Mouse (Mus musculus): ENCODE measurements around the gene Rlbp1.

The Rlbp1 gene

DNA sequence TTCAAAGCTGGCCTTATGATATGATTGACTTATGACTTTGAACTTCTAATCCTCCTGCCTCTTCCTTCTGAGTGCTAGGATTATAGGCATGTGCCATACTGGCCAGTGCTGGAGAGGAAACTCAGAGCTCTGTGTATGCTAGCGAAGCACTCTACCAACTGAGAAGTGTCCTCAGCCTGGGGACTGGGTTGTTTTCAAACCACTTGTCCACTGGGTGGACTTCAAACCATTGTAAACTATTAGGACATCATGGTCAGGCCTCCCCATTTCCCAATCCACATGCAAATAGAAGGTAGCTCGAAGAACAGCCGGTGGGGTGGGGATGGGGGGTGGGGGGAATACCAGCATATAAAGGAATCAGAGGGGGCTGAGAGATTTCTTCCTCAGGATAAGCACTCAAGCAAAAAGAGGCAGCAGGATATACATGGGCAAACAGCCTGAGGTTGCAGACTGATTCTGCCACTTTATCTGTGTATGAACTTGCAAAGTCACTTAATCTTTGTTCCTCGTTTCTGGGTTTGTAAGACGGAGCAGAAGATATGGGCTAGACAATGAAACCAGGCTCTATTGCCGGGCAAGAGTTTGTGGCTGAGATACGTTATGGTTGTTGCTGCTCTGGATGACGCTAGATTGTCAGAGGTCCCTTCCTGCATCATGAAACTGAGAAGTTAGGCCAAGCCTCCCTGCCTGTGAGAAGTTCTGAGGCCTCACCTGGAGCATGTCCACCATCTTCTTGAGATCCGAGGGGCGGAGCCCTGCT lies 10.2 kb downstream of the Rlbp1 start:
- DNase-seq (ENCODE audit: low spot score) = no peak

DNA sequence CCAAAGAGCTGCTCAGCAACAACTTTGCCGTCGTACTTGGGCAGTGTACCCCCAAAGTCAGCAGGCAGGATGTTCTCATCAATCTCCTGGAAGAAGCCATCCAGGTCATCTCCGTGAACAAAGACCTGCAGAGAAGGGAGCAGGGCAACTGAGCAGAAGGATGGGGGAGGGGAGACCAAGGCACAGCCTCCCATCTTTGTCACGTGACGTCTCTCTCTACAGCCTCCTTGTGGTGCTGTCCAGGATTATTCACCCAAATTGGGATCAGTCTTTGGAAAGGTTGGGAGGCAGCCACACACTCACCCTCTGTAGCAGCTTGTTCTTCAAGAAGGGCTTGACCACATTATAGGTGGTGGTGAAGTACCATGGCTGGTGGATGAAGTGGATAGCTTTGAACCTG lies 11.3 kb downstream of the Rlbp1 start:
- no peak for DNase-seq (ENCODE audit: low spot score)

DNA sequence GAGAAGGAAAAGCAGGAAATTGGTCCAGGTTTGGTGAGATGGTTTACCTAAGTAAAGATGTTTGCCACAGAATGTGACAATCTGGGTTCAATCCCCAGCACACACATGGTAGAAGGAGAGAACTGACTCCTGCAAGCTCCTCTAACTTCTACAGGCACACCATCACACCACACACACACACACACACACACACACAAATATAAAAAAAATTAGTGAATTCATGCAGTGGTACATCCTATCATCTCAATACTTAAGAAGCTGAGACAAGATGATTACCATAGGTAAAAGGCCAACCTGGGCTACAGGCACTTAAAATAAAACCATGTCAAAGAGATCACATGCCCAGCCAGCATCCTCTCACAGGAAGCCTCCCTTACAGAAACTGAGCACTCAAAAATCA lies 12.8 kb downstream of the Rlbp1 start:
- DNase-seq (ENCODE audit: low spot score) = no peak

DNA sequence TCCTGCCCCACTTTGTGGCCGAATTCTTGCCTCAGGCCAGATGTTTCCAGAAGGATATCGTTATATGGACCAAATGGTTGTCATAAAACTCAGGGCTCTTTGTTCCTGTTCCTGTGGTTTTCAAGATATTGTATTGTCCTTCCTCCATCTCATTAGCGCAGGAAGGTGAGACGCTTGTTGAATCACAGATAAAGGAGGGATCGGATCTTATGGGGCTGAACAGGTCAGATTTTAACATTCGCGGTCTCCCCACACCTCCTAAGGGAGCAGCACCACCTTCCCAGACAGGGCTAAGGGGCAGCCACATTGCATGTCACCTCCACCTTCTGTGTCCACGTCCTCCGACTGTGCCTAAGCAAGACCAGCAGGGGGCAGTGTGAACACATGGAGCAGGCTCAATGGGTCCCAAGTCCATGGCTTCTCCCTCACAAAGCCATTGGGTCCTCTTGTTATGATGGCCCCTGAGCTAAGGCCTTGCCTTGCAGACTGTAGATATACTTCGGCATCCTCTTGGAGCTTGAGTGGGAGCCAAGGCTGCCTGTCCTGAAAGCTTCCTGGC lies 15.4 kb downstream of the Rlbp1 start:
- peak; percentile 93 for DNase-seq (ENCODE audit: low spot score)

DNA sequence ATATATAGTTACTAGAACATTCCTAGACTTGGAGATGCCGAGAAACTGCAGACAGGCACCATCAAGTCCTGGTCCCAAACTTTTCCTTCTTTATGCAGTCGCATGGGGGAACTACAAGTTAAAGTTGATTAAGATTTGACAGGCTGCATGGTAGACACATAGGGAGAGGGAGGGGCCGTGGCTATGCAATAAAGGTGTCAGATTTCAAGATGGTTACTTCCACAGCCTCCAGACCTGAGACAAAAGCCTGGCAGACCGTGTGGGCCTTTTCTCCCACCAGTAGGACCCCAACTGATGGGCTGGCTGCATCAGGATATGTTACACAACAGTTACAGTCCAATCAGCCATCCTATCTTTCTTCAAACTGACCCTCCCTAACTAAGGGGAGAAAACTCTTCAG lies 17.4 kb downstream of the Rlbp1 start:
- DNase-seq (ENCODE audit: low spot score) = no peak

DNA sequence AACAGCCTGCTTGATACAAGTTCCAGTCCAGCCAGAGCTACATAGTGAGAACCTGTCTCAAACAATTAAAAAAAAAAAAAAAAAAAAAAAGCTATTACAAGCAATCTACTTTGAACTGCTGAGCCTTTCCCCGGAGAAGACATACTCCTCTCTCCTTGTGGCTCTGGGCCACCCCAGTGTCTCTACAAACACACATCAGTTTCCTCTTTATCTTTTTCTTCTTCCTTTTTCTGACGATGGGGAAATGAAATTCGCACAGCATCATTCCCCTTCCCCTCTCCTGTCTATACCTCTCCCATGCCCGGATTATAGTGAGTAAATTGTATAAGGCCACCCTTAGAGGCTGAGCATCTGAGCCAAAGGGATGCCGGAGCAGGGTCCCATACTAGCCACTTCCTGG lies 18.2 kb downstream of the Rlbp1 start:
- no peak for DNase-seq (ENCODE audit: low spot score)

DNA sequence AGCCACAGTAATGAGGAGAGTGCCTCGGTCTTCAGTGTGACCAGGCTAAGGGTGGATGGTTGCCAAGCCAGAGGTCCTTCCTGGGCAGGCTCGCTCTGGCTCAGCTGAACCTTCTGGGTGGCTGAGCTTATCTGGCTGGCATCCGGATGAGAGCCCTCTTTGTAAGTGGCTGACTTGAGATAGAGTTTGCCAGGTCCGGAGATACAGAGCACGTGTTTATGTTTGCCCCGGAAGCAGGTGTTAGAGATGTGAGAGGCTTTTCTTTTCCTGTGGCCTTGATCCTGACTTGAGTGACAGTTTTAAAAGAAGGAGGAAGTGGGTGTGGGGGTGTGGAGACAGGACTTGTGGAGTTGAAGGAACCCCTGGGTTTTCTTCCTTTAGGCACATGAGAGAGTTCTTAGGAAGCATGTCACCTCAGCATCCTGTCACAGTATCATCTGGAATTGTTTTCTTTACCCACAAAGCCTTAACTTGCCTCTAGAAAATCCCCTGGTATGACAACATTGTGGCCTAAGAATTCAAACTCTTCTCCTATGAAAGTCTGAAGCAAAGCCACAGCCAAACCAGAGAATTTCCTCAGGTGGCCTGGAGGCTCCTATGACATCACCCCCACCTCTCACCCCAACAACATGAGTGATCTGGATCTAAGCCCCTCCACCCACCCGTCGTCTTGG lies 23.3 kb downstream of the Rlbp1 start:
- DNase-seq (ENCODE audit: low spot score) = no peak

DNA sequence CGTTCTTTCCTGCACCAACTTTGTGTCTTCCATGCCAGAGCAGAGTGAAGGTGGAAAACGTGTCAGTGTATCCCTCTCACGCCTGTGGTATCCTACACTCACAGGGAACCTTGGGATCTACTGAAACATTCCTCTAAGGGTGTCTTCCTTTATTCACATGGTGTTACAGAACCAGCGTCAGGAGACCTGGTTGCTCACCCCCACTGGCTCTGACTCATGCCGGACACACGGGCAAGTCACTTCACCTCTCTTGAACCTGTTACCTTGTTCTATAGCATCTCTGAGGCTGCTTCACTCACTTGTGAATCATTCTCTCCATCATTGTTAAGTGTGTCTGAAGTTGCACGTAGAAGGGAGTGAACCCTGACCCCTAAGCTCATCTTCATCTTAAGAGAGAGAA lies 24.0 kb downstream of the Rlbp1 start:
- no peak for DNase-seq (ENCODE audit: low spot score)

DNA sequence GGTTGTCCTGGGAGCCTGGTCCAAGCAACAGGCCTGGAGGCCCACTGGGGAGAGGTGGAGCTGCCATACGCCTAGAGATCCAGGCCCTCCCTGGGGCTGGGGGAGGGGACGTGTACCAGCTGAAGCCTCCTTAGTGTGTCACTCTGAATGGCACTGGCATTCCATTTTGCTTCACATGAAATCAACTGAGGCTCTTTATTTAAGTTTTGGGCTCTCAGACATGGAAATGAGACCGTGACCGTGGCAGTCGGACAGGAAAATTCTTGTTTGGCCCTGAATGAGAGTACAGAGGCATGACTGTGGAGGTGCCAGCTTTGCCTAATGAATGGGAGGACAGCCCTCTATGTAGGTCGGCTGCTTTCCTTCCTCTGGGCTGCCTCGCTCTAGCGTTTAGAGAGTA lies 24.6 kb downstream of the Rlbp1 start:
- no peak for DNase-seq (ENCODE audit: low spot score)

DNA sequence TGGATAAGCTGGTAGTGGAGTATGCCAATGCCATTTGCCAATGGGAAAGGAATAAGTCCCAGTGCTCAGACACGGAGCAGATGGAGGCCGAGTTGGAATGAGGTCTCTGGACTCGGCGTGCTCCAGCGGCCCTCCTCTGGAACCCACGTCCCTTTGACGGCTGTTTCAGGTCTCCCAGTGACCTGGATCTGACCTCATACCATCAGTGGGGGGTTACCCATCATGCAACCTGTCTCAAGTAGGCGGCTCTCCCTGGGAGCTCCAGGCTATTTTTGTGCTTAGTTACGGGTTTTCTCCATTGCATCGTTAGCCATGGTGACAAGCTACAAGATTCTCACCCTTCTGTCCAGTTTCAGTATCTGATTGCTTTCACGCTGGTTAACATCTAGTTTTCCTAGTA lies 26.8 kb downstream of the Rlbp1 start:
- peak; percentile 39 for DNase-seq (ENCODE audit: low spot score)

DNA sequence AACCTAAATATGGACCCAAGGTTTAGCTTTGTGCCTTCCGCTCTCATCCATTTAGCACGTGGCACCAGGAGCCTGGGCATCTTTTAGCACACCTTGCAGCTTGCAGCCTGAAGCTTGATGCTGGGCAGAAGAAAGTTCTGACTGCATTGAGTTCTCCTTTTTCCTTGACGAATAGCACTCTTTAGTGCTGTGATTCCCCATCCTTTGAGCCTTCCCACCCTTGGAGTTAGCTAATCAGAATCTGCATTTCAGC lies 27.7 kb downstream of the Rlbp1 start:
- no peak for DNase-seq (ENCODE audit: low spot score)

DNA sequence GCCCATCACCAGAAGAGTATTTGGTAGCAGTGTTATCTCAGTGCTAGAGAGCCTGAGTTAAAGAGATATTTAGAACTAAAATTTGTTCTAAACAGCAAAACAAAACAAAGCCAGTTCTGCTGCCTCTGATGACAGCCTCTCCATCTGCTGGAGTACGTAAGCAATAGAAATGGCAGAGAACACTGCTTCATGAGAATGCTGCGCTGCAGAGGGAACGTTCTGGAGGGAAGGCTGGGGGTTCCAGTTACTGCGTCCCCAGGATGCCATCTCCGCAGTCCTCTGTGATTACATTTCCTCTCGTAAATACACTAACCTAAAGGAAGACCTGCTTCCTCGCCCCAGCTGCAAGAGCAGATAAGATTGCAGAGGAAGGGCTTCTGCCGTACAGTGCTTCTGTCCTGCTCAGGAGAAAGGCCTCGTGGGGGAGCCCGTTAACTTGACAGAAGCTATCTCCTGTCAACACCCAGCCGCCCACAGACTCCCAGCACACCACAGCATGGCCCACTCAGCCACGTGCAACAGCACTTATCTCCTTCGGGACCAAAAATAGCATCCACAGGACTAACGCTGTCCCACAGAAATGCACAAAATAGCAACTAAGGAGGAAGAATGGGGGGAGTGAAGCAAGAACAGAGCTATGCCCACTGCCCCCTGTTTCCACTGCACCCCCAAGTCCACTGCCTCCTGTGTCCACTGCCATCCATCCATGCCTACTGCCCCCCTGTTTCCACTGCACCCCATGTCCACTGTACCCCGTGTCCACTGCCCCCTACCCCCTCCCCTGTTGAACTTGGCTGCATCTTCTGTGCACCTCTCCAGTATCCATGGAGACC lies 28.3 kb downstream of the Rlbp1 start:
- DNase-seq (ENCODE audit: low spot score) = peak; percentile 24

DNA sequence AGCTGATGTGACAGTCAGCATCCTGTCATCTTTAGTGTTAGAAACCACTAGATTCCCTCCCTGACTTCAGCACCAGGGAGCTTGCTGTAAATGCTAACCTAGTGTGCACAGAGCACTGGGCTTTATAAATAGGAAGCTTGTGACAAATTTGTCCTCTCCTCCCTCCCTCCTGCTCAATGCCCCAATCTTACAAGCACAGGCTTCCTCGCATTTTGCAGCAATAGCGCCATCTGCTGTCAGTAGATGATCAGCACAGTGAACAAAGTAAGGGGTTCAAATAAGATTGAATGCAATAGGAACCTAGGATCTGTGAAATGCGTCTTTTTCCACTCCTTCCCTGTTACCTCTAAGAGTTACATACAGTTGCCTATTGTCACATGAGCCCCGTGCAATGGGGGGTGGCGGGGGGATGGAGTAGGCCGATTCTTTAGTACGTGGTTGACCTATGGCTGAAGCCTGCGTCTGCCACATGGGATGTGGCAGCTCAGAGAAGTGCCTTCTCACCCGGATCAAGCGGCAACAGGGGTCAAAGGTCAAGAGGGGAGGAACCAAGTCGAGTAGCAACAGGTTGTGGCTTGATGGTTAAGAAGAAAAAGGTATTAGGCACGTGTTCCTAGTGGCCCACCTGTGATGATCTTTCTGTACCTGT lies 37.0 kb downstream of the Rlbp1 start:
- peak; percentile 91 for DNase-seq (ENCODE audit: low spot score)

DNA sequence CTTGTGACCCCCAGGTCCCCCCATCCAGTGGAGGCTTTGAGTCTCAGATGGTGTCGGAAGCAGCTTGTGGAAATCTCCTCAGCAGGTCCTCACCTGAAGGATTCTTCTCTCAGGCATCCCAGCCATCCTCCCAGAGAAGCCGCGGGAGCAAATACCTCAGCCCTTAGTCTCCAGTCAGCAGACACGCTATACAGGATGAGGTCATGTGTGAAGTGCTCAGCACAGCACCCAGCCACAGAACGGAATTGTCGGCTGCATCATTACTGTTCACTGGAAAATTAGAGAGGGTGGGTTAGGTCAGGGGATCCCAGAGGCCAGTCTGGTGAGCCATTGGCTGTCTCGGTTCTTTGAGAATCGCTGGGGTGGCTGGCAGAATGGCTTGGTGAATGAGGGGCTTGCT lies 38.0 kb downstream of the Rlbp1 start:
- DNase-seq (ENCODE audit: low spot score) = no peak

DNA sequence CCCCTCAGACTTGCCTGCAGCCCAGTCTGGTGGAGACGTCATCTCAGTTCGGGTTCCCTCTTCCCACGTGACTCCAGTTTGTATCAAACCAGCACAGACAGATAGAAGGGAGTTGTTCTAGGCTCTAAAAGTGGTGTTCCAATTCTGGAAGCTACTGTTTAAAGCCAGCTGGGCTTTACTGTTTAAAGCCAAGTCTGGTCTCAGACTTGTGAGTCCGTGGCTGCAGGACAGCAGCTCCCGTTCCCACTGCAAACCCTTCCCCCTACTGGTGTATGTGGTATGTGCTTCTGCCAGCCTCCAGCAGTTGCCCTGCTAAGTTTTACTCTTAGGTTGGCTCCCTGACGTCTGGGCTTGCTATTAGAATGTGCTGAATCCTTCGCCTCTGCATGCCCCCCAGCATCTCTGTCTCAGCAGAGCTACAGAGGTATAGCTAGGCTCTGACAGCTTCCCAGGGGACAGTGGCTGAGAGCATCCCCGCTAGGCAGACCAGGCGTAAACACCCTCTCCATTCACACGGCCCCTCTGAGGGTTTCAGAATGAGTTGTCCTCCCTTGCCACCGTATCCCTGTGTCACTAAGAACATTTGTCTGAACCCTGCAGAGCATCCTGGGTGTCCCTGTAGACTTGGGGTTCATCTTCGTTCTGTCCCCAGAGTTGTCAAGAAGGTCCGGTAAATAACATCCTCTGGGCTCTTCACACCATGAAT lies 39.6 kb downstream of the Rlbp1 start:
- no peak for DNase-seq (ENCODE audit: low spot score)

DNA sequence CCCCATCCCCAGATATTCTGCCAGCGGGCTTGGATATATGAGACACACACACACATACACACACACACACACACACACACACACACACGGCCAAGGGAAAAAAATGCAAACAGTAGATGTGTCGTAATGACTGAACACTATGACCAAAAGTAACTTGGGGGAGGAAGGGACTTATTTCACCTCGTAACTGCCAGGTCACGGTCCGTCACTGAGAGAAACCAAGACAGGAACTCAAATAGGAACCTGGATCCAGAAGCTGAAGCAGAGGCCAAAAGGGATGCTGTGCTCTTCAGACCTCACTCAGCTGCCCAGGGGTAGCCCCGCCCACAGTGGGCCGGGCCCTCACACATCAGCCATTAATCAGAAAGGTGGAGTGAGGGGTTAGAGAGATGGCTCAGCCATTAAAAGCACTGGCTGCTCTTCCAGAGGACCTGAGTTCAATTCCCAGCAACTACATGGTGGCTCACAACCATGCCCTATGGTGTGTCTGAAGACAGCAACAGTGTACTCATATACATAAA lies 40.2 kb downstream of the Rlbp1 start:
- DNase-seq (ENCODE audit: low spot score) = no peak

DNA sequence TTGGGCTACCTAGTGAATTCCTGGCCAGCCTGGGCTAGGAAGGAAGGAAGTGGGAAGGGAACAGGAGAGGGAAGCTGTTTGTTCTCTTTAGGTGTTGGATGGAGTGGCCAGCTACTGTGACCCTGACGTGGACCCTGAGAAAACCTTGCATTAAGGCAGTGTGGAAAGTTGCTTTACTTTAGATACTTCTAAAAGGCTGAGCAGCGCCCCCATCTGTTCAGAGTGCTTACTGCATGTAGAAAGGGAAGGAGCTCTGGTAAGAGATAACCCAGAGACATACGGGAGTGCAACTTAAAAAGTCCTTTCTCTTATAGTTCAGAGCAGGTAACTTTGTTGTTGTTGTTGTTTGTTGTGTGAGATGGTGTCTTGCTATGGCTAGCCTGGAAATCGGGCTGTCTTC lies 40.9 kb downstream of the Rlbp1 start:
- DNase-seq (ENCODE audit: low spot score) = peak; percentile 62

DNA sequence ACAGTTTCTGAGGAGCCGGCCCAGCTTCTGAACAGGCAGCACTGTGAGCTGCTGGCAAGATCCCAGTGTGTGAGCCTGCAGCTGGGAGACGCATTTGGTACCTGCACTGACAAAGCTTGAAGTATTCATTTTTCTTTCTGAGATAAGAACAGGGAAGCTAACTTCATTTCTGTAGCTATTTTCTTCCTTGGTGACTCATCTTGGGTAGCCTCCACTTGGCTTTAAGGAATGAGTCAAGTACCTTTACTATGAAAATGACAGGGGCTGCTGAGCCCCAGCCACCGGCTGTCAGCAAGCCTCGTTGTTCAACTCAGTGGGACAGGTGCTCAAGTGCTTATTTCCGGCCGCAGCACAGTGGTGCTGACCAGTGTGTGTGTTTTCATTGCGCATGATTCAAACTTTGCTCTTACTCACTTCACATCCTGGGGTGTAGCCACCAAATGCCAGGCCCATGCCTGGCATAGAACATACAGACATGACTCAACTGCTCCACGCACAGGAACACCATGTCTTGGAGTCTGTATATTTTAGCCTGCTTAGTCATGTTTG lies 50.4 kb downstream of the Rlbp1 start:
- no peak for DNase-seq (ENCODE audit: low spot score)

DNA sequence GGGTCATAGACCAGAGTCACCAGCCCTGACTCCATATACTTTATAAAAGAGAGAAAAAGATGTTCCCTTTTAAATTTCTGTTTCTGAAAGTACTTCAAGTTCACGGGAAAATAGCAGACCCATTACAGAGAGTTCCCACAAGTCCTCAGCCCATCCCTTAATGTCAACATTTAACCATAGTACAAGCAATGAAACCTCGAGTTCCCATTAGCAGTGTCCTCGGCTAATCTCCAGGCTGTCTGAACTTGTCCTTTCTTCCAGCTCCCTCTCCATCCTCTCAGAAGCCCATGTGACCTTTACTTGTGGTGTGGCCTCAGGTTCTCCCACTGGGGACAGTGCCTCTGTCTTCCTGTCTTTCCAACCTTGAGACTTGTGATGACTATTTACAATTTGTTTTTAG lies 53.4 kb downstream of the Rlbp1 start:
- DNase-seq (ENCODE audit: low spot score) = no peak

DNA sequence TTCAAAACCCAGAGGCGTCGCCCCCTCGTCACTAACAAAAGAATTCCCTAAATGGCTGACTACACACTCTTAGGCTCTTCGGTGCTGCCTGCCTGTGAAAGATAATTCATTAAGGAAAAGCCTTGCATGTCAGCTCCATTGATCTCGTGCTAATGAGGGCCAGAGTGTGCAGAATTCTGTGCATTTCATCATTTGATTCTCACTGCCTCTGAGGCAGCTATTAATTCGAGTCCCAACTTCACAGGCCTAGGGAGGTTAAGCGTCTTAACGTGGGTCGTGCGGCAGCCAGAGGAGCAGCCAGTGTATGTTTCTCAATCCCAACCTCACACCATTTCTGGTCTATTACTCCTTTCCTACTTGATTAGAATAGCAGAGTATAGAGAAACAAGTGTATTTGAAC lies 55.7 kb downstream of the Rlbp1 start:
- peak; percentile 26 for DNase-seq (ENCODE audit: low spot score)

DNA sequence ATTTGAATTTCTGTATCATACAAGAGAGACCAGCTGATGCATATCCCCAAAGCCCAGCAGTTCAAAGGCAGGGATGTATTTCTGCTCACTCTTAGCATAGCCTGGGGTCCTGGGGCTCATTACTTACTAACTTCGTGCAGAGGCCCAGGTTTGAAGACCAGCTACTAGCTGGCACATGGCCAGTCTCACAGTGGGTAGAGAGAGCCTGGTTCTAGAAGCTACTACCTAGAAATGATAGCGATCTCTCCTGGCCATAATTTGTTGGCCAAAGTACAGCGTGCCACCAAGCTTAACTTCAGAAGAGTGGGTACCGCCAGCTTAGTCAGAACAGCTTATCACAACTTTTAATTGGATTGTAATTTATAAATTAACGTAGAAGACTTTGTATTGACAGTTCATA lies 58.1 kb downstream of the Rlbp1 start:
- no peak for DNase-seq (ENCODE audit: low spot score)
